Mouse (Mus musculus) adrenal gland, adult 8-10 months (tissue): Measurements from ENCODE around the gene Gm10722. TPM values are rescaled to one million over a fixed set of nuclear protein-coding genes. Genes with fewer than 3 reads are reported as not detected.
"Not testable (repeated sequence)": the region's sequence is repeated elsewhere in the genome, so short reads cannot be mapped to it uniquely, and the experiment has no call there.

ENCODE experiments used
- DNase-seq: peaks from one replicate; pipeline ENCODE4 v3.0.0; 2022
- microRNA-seq, 2 experiments: library from miRNA; unstranded; fragments of <30 nt; microRNA quantifications; one replicate each; pipeline ENCODE4 v1.2.0; 2022
- total RNA-seq, 4 experiments: library from RNA; stranded (reverse); gene quantifications; 2 replicates each; pipeline ENCODE4 v1.2.4; 2022

Gene Gm10722
- total RNA-seq, 4 experiments from 2014 or later = not detected

DNA sequence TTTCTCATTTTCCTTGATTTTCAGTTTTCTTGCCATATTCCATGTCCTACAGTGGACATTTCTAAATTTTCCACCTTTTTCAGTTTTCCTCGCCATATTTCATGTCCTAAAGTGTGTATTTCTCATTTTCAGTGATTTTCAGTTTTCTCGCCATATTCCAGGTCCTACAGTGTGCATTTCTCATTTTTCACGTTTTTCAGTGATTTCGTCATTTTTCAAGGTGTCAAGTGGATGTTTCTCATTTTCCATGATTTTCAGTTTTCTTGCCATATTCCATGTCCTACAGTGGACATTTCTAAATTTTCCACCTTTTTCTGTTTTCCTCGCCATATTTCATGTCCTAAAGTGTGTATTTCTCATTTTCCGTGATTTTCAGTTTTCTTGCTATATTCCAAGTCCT is 24.9 kb downstream of the Gm10722 start:
- peak; percentile 35 for DNase-seq

DNA sequence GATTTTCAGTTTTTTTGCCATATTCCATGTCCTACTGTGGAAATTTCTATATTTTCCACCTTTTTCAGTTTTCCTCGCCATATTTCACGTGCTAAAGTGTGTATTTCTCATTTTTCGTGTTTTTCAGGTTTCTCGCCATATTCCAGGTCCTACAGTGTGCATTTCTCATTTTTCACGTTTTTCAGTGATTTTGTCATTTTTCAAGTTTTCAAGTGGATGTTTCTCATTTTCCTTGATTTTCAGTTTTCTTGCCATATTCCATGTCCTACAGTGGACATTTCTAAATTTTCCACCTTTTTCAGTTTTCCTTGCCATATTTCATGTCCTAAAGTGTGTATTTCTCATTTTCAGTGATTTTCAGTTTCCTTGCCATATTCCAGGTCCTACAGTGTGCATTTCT is 25.4 kb downstream of the Gm10722 start:
- DNase-seq = not testable (repeated sequence)

DNA sequence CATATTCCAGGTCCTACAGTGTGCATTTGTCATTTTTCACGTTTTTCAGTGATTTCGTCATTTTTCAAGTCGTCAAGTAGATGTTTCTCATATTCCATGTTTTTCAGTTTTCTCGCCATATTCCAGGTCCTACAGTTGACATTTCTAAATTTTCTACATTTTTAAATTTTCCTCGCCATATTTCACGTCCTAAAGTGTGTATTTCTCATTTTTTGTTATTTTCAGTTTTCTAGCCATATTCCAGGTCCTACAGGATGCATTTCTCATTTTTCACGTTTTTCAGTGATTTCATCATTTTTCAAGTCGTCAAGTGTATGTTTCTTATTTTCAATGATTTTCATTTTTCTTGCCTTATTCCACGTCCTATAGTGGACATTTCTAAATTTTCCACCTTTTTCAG is 26.0 kb downstream of the Gm10722 start:
- not testable (repeated sequence) for DNase-seq

- not testable (repeated sequence) for DNase-seq
Measured at GRCm38 (mm10) chr9:3027200-3027599, 26.5 kb downstream of the Gm10722 start.

DNA sequence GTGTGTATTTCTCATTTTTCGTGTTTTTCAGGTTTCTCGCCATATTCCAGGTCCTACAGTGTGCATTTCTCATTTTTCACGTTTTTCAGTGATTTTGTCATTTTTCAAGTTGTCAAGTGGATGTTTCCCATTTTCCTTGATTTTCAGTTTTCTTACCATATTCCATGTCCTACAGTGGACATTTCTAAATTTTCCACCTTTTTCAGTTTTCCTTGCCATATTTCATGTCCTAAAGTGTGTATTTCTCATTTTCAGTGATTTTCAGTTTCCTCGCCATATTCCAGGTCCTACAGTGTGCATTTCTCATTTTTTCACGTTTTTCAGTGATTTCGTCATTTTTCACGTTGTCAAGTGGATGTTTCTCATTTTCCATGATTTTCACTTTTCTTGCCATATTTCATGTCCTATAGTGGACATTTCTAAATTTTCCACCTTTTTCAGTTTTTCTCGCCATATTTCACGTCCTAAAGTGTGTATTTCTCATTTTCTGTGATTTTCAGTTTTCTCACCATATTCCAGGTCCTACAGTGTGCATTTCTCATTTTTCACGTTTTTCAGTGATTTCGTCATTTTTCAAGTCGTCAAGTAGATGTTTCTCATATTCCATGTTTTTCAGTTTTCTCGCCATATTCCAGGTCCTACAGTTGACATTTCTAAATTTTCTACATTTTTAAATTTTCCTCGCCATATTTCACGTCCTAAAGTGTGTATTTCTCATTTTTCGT is 28.7 kb downstream of the Gm10722 start:
- peak; percentile 5 for DNase-seq

- DNase-seq = not testable (repeated sequence)
Measured at GRCm38 (mm10) chr9:3030677-3031318, 30.1 kb downstream of the Gm10722 start.

DNA sequence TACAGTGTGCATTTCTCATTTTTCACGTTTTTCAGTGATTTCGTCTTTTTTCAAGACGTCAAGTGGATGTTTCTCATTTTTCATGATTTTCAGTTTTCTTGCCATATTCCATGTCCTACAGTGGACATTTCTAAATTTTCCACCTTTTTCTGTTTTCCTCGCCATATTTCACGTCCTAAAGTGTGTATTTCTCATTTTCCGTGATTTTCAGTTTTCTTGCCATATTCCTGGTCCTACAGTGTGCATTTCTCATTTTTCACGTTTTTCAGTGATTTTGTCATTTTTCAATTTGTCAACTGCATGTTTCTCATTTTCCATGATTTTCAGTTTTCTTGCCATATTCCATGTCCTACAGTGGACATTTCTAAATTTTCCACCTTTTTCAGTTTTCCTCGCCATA is 33.6 kb downstream of the Gm10722 start, which contains the start of gene Gm17535:
TSS of gene Gm17535 (plus strand) at position 301 of the 400 bp plus-strand sequence.
- not testable (repeated sequence) for DNase-seq

DNA sequence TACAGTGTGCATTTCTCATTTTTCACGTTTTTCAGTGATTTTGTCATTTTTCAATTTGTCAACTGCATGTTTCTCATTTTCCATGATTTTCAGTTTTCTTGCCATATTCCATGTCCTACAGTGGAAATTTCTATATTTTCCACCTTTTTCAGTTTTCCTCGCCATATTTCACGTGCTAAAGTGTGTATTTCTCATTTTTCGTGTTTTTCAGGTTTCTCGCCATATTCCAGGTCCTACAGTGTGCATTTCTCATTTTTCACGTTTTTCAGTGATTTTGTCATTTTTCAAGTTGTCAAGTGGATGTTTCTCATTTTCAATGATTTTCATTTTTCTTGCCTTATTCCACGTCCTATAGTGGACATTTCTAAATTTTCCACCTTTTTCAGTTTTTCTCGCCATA is 35.9 kb downstream of the Gm10722 start, which contains the start of gene Gm10715:
TSS of gene Gm10715 (plus strand) at position 301 of the 400 bp plus-strand sequence.
- DNase-seq = not testable (repeated sequence)

DNA sequence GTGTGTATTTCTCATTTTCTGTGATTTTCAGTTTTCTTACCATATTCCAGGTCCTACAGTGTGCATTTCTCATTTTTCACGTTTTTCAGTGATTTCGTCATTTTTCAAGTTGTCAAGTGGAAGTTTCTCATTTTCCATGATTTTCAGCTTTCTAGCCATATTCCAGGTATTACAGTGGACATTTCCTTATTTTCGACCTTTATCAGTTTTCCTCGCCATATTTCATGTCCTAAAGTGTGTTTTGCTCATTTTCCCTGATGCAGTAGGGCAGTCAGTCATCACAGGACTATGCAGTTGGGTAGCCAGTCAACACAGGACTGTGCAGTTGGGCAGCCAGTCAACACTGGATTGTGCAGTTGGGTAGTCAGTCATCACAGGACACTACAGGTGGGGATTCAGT is 37.4 kb downstream of the Gm10722 start:
- DNase-seq = not testable (repeated sequence)

Small RNAs within 50 kb of the gene (microRNA-seq; reads per million reads assigned to microRNA genes)
- 0 reads per million in 2 experiments for gene Mir101c

Other genes with a start within 250 kb of the Gm10722 start
- gene Gm11168, start 2.4 kb downstream of the Gm10722 start, total RNA-seq = under 1 TPM in 1 of 4 experiments, not detected in 3; 0.59 TPM
- gene Gm10721, start 12.2 kb downstream of the Gm10722 start, total RNA-seq = 1 to 10 TPM in 1 of 4 experiments, not detected in 3; 1.3 TPM
- not detected for gene Gm10720, start 14.7 kb downstream of the Gm10722 start, total RNA-seq
- under 1 TPM; 0.59 to 0.92 (median 0.78) TPM for gene Gm10719, start 16.5 kb downstream of the Gm10722 start, total RNA-seq
- gene Gm10718, start 22.6 kb downstream of the Gm10722 start, total RNA-seq = 1 to 10 TPM in 2 of 4 experiments, not detected in 2; 1.1 to 1.5 TPM
- under 1 TPM in 2 of 4 experiments, not detected in 2; 0.52 to 0.62 TPM for gene Gm10717, start 24.5 kb downstream of the Gm10722 start, total RNA-seq
- not detected for gene Gm17535, start 33.7 kb downstream of the Gm10722 start, total RNA-seq
- gene Gm10715, start 36.0 kb downstream of the Gm10722 start, total RNA-seq = not detected